Mouse (Mus musculus): ENCODE data around the gene Tor3a. TPM values are rescaled to one million over a fixed set of nuclear protein-coding genes. Genes with fewer than 3 reads are reported as not detected.

Tor3a gene
- polyA plus RNA-seq, 1 experiment: 79.4 TPM

DNA sequence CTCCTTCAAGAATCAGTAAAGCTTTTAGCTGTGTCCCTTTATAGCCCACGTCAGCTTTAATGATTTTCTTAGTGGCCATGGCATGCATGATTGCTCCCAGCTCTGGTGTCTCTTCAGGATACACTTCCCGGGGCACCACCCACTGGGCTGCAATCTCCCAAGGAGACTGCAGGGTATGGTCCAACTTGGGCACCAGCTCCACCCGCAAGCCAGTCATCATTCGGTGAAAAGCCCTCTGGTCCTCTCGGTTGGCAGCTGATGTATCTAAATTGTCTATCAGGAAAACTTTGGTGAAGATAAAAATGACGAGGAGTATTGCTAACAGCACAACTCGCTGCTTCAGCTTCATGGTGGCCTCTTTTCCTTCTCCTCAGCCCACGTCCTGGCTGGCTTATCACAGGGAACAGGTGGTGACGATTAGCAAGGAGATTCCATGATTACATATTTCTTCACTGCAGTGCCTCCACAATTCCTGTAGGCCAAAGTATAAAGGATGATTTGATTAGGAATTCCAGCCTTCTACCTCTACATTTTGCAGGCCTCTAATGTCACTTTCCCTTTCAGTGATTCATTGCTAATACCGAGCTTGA, 31.6 kb upstream of the Tor3a start:
- no peak for TF ChIP-seq POLR2A (IDR thresholded peaks at IDR 0.05; ENCODE audit: borderline replicate concordance, low read depth, low read length)
- TF ChIP-seq CTCF (IDR thresholded peaks at IDR 0.05; ENCODE audit: low read depth, low read length): no peak
- peaks cover 18% of the 10 kb centered on the region for H3K4me1 ChIP-seq (ENCODE audit: control insufficient read depth, insufficient read depth, low read length)
- H3K27ac ChIP-seq (ENCODE audit: insufficient read depth, low read depth, low read length): no peak overlapping the region
- no peak overlapping the region for H3K4me3 ChIP-seq (ENCODE audit: insufficient read depth, low read length)

DNA sequence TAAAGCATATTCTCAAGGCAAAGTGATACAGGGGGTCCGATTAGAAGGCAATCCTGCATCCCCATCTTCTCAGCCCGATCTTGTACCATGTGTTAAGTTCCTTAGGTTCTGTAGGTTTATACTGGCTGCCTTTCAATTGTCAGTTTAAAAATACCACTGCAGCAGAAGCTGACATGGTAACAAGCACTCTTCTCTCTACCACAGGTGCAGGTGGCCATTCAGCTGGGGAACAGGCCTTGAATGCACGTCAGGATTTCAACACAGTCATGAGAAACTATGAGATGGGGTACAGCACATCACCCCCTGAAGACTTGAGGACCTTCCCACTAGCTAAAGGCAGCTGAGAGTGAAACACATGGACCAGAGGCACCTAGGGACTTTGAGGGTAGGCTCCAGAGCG, 29.3 kb upstream of the Tor3a start:
- Histone ChIP-seq H3K27ac (ENCODE audit: insufficient read depth, low read depth, low read length) (no peak overlapping the region), H3K4me1 (ENCODE audit: control insufficient read depth, insufficient read depth, low read length) (peaks cover 2% of the 10 kb centered on the region; the same call in 1 of the 2 replicates), H3K4me3 (ENCODE audit: insufficient read depth, low read length) (no peak overlapping the region)
- no peak for TF ChIP-seq POLR2A (IDR thresholded peaks at IDR 0.05; ENCODE audit: borderline replicate concordance, low read depth, low read length)

DNA sequence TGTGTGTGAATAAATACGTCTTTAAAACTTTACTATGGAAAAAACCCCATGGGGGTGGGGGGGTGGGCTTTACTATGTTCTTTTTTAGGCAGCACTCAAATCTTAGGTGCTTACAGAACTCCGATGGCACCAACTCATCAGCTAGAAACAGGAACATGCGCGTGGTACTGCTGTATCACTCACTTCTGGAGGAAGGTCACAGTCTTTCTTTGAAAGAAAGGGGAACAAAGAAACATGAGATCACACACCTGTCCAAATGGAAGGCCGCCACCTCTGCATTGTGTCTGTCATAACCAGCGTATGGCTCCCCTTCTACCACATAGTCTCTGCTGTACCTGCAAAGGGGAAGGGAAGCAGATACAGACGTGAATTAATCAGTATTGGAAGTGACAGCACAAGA, 28.0 kb upstream of the Tor3a start:
- Histone ChIP-seq H3K4me3 (ENCODE audit: insufficient read depth, low read length) (no peak overlapping the region), H3K4me1 (ENCODE audit: control insufficient read depth, insufficient read depth, low read length) (peaks cover 2% of the 10 kb centered on the region; the same call in 1 of the 2 replicates), H3K27ac (ENCODE audit: insufficient read depth, low read depth, low read length) (no peak overlapping the region)
- no peak for TF ChIP-seq POLR2A (IDR thresholded peaks at IDR 0.05; ENCODE audit: borderline replicate concordance, low read depth, low read length)
- no peak for TF ChIP-seq CTCF (IDR thresholded peaks at IDR 0.05; ENCODE audit: low read depth, low read length)

DNA sequence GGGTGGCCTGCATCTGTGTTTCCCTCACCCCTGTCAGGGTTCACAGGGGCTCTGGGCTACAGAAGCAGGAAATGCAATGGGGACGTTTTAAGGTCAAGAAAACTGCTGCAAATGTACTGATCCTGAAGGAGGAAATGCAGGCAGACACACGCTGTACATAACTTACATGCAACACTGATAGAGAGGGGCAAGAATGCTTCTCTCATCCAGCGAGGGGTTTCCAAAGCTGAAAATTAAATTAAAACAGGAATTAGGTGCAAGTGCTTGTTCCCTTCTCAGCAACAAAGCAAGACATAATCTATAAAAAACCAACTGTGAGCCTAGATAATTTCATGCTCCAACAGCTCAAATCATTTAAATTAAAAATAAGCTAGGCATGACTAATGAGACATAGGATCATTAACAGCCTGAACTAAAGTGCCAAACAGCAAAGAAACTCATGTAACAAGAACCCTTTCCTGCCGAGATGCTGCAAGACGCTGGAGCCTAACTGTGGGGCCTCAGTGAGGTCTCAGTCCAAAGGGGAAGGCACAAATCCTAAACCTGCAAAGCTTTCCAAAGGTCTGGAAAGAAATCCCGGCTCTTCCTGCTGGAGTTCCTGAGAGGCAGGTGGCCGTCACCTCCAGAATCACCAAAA, 12.0 kb upstream of the Tor3a start:
- Histone ChIP-seq H3K27ac (ENCODE audit: insufficient read depth, low read depth, low read length) (no peak overlapping the region), H3K4me1 (ENCODE audit: control insufficient read depth, insufficient read depth, low read length) (0 out of 2 replicates have a peak, but pooled peaks cover under 1% of the 10 kb centered on the region), H3K4me3 (ENCODE audit: insufficient read depth, low read length) (no peak overlapping the region)
- no peak for TF ChIP-seq POLR2A (IDR thresholded peaks at IDR 0.05; ENCODE audit: borderline replicate concordance, low read depth, low read length)
- no peak for TF ChIP-seq CTCF (IDR thresholded peaks at IDR 0.05; ENCODE audit: low read depth, low read length)

- H3K4me3 ChIP-seq (ENCODE audit: insufficient read depth, low read length): no peak overlapping the region
Measured at GRCm38 (mm10) chr1:156679599-156679998, 5.4 kb upstream of the Tor3a start.

DNA sequence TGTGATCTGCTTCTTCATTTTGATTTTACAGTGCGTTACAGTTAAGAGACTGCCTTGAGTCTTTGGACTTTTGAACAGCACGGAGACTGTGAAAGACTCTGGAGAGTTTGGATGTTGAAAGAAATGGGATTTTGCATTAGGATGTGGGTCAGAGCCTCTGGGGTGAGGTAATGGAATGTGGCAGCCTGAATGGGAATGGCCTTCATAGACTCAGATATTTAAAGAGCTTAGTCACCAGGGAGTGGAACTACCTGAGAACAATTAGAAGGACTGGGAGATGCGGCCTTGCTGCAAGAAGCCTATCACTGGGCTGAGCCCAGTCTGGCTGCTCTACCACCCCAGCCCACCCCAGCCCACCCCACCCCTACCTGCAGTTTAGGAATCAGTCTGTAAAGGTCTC, 3.1 kb upstream of the Tor3a start:
- H3K4me3 ChIP-seq (ENCODE audit: insufficient read depth, low read length): no peak overlapping the region

More at GRCm38 (mm10) chr1:156679599-156679998, 5.4 kb upstream of the Tor3a start:
- Histone ChIP-seq H3K4me1 (ENCODE audit: control insufficient read depth, insufficient read depth, low read length) (peaks cover 14% of the 10 kb centered on the region), H3K27ac (ENCODE audit: insufficient read depth, low read depth, low read length) (no peak overlapping the region)
- TF ChIP-seq POLR2A (IDR thresholded peaks at IDR 0.05; ENCODE audit: borderline replicate concordance, low read depth, low read length): no peak
- no peak for TF ChIP-seq CTCF (IDR thresholded peaks at IDR 0.05; ENCODE audit: low read depth, low read length)

DNA sequence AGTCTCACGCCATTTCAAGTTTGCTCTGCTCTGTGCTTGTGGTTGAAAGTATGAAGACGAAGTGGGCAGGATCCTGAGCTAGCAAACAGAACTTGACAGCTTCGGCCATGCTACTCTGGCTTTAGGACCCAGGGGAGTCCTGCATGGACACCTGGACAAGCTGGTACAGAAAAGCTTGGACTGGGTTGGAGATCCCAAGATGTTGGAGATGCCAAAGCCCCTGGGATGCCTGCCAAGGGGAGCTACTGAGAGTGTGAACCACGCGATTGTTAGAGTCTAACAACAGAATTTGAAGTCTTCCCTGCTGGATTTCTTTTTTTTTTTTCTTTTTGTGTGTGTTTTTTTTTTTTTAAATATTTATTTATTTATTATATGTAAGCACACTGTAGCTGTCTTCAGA, 2.4 kb upstream of the Tor3a start:
- TF ChIP-seq CTCF (IDR thresholded peaks at IDR 0.05; ENCODE audit: low read depth, low read length) (no peak), POLR2A (IDR thresholded peaks at IDR 0.05; ENCODE audit: borderline replicate concordance, low read depth, low read length) (no peak)
- H3K4me3 ChIP-seq (ENCODE audit: insufficient read depth, low read length): no peak overlapping the region
- peaks cover 16% of the 10 kb centered on the region for H3K4me1 ChIP-seq (ENCODE audit: control insufficient read depth, insufficient read depth, low read length)
- no peak overlapping the region for H3K27ac ChIP-seq (ENCODE audit: insufficient read depth, low read depth, low read length)

More for the DNA sequence above, 3.1 kb upstream of the Tor3a start:
- no peak for TF ChIP-seq CTCF (IDR thresholded peaks at IDR 0.05; ENCODE audit: low read depth, low read length)
- TF ChIP-seq POLR2A (IDR thresholded peaks at IDR 0.05; ENCODE audit: borderline replicate concordance, low read depth, low read length): no peak
- peaks cover 14% of the 10 kb centered on the region for H3K4me1 ChIP-seq (ENCODE audit: control insufficient read depth, insufficient read depth, low read length)
- no peak overlapping the region for H3K27ac ChIP-seq (ENCODE audit: insufficient read depth, low read depth, low read length)

DNA sequence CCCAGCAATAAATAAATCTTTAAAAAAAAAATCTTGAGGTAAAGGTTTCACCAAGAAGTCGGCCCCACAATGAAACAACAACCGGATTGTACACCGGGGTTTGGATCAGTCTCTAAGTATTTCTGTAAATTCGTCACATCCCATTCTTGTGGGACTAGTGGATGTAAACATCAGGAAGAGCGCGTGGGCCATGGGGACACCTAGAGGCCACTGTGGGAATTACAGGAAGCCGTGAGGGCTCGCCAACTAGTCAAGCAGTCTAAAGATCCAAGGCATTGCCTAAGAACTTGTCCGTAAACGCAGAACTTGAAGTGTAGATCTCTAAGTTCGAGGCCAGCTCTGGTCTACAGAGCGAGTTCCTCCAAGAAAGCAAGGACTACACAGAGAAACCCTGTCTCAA, 2.0 kb upstream of the Tor3a start:
- peaks cover 17% of the 10 kb centered on the region for H3K4me1 ChIP-seq (ENCODE audit: control insufficient read depth, insufficient read depth, low read length)

GRCm38 (mm10) chr1:156673476-156674194, 521 bp downstream of the Tor3a start:
- Histone ChIP-seq H3K4me3 (ENCODE audit: insufficient read depth, low read length) (peak overlapping the region; percentile 77), H3K27ac (ENCODE audit: insufficient read depth, low read depth, low read length) (peak overlapping the region; percentile 74), H3K4me1 (ENCODE audit: control insufficient read depth, insufficient read depth, low read length) (peaks cover 15% of the 10 kb centered on the region)
- no peak for TF ChIP-seq CTCF (IDR thresholded peaks at IDR 0.05; ENCODE audit: low read depth, low read length)
- TF ChIP-seq POLR2A (IDR thresholded peaks at IDR 0.05; ENCODE audit: borderline replicate concordance, low read depth, low read length): no peak

More for the DNA sequence above, 2.0 kb upstream of the Tor3a start:
- Histone ChIP-seq H3K27ac (ENCODE audit: insufficient read depth, low read depth, low read length) (no peak overlapping the region), H3K4me3 (ENCODE audit: insufficient read depth, low read length) (no peak overlapping the region)
- TF ChIP-seq CTCF (IDR thresholded peaks at IDR 0.05; ENCODE audit: low read depth, low read length) (0 out of 2 replicates have a peak, but pooled peaks have one; percentile 12), POLR2A (IDR thresholded peaks at IDR 0.05; ENCODE audit: borderline replicate concordance, low read depth, low read length) (no peak)

Data from bone marrow macrophage, adult 2 months (primary cell).